Mouse (Mus musculus) spleen, adult 2 months (tissue): ENCODE measurements at regions not wholly inside any gene's neighbourhood (a gene's known extent, or its start where the extent isn't known, plus 50 kb on each side); places are given as distances from the start of the nearest gene placed in this dataset.

Experiments used
- CTCF ChIP-seq: fragments of 200-500 bp; IDR thresholded peaks from 2 replicates; pipeline ENCODE4 v1.5.1; 2011; ENCODE audit warnings: mild to moderate bottlenecking, inconsistent platforms; ENCODE audit not compliant: insufficient read depth, insufficient read length, insufficient replicate concordance; ENCODE audit errors: extremely low read depth
- POLR2A ChIP-seq: fragments of 200-500 bp; IDR thresholded peaks from 2 replicates; pipeline ENCODE4 v1.6.1; 2011; ENCODE audit warnings: low read depth, low read length, inconsistent platforms

GRCm38 (mm10) chr17:63804416-63804815, 58.4 kb upstream of the Fer start:
- TF ChIP-seq POLR2A (no peak), CTCF (no peak)
